Mouse (Mus musculus) erythroblast, adult 5-6 weeks (primary cell): ENCODE measurements around the gene Tubgcp2. TPM values are rescaled to one million over a fixed set of nuclear protein-coding genes. Genes with fewer than 3 reads are reported as not detected.
A peak's percentile ranks its signal among the peaks of the same experiment; 100 is the strongest.

Experiments
- ATAC-seq: replicated peaks from 2 replicates; pipeline ENCODE4 v1.8.0; 2016; ENCODE audit warnings: moderate number of reproducible peaks, mild to moderate bottlenecking, moderate TSS enrichment, inconsistent platforms; ENCODE audit not compliant: poor library complexity, low FRiP score, severe bottlenecking
- total RNA-seq, 2 experiments: library from RNA; stranded (forward) in 1 of 2; stranded (reverse) in 1 of 2; fragments of 150-400 nt in 1 of 2; fragments of 200-764, 138-1000 nt in 1 of 2; gene quantifications; 2 replicates each; pipeline versions ENCODE4 v1.2.3 to v1.2.4; 2015 to 2017; ENCODE audit warnings: low replicate concordance in 2 of 2

The Tubgcp2 gene
- total RNA-seq, 2 experiments from 2014 or later, result 8.3 to 14.6 TPM

GRCm38 (mm10) chr7:139956658-139957057 lies 79.8 kb downstream of the Tubgcp2 start:
- ATAC-seq, result no peak

- no peak for ATAC-seq
Observed at GRCm38 (mm10) chr7:139955505-139955904, 81.0 kb downstream of the Tubgcp2 start.

- ATAC-seq, result no peak
Observed at GRCm38 (mm10) chr7:139951991-139952633, 84.4 kb downstream of the Tubgcp2 start.

- 0 out of 2 replicates have a peak, but pooled peaks have one; percentile 41 for ATAC-seq
Observed at GRCm38 (mm10) chr7:139951079-139951478, 85.4 kb downstream of the Tubgcp2 start.

- peak; percentile 64 for ATAC-seq
Observed at GRCm38 (mm10) chr7:139950283-139950971, 86.0 kb downstream of the Tubgcp2 start.

- no peak for ATAC-seq
Observed at GRCm38 (mm10) chr7:139949893-139950282, 86.6 kb downstream of the Tubgcp2 start.

GRCm38 (mm10) chr7:139946032-139946431 lies 90.4 kb downstream of the Tubgcp2 start:
- no peak for ATAC-seq

Other genes with a start within 250 kb of the Tubgcp2 start
- gene Adgra1, start 202.5 kb downstream of the Tubgcp2 start, total RNA-seq (2015; ENCODE audit: low replicate concordance), result not detected in 2 replicates
- not detected in 2 replicates for gene Adgra1, start 202.5 kb downstream of the Tubgcp2 start, total RNA-seq (2017; ENCODE audit: low replicate concordance)
- gene Kndc1, start 142.0 kb downstream of the Tubgcp2 start, total RNA-seq (2015; ENCODE audit: low replicate concordance), result not detected in 2 replicates
- not detected in 2 replicates for gene Kndc1, start 142.0 kb downstream of the Tubgcp2 start, total RNA-seq (2017; ENCODE audit: low replicate concordance)
- gene Utf1, start 92.9 kb downstream of the Tubgcp2 start, total RNA-seq (2015; ENCODE audit: low replicate concordance), result not detected in 2 replicates
- not detected in 2 replicates for gene Utf1, start 92.9 kb downstream of the Tubgcp2 start, total RNA-seq (2017; ENCODE audit: low replicate concordance)
- not detected in 2 replicates for gene 6430531B16Rik, start 57.9 kb downstream of the Tubgcp2 start, total RNA-seq (2015; ENCODE audit: low replicate concordance)
- 2.0 TPM in 1 of 2 replicates, not detected in the other for gene 6430531B16Rik, start 57.9 kb downstream of the Tubgcp2 start, total RNA-seq (2017; ENCODE audit: low replicate concordance)
- 6.9 and 8.3 TPM in 2 replicates for gene Adam8, start 44.1 kb downstream of the Tubgcp2 start, total RNA-seq (2015; ENCODE audit: low replicate concordance)
- 7.3 and 7.8 TPM in 2 replicates for gene Adam8, start 44.1 kb downstream of the Tubgcp2 start, total RNA-seq (2017; ENCODE audit: low replicate concordance)
- gene Zfp511, start 278 bp downstream of the Tubgcp2 start, total RNA-seq (2015; ENCODE audit: low replicate concordance), result 11.5 and 12.5 TPM in 2 replicates
- gene Zfp511, start 278 bp downstream of the Tubgcp2 start, total RNA-seq (2017; ENCODE audit: low replicate concordance), result 5.8 and 6.6 TPM in 2 replicates
- gene Msx3, start 12.4 kb upstream of the Tubgcp2 start, total RNA-seq (2015; ENCODE audit: low replicate concordance), result not detected in 2 replicates
- not detected in 2 replicates for gene Msx3, start 12.4 kb upstream of the Tubgcp2 start, total RNA-seq (2017; ENCODE audit: low replicate concordance)
- not detected in 2 replicates for gene Caly, start 45.9 kb upstream of the Tubgcp2 start, total RNA-seq (2015; ENCODE audit: low replicate concordance)
- not detected in 2 replicates for gene Caly, start 45.9 kb upstream of the Tubgcp2 start, total RNA-seq (2017; ENCODE audit: low replicate concordance)
- not detected in 2 replicates for gene Prap1, start 56.7 kb upstream of the Tubgcp2 start, total RNA-seq (2015; ENCODE audit: low replicate concordance)
- gene Prap1, start 56.7 kb upstream of the Tubgcp2 start, total RNA-seq (2017; ENCODE audit: low replicate concordance), result not detected in 2 replicates
- 6.1 TPM in 1 of 2 replicates, not detected in the other for gene Fuom, start 65.8 kb upstream of the Tubgcp2 start, total RNA-seq (2015; ENCODE audit: low replicate concordance)
- gene Fuom, start 65.8 kb upstream of the Tubgcp2 start, total RNA-seq (2017; ENCODE audit: low replicate concordance), result 2.1 TPM in 1 of 2 replicates, not detected in the other
- 0.84 and 3.3 TPM in 2 replicates for gene Paox, start 79.1 kb upstream of the Tubgcp2 start, total RNA-seq (2015; ENCODE audit: low replicate concordance)
- gene Paox, start 79.1 kb upstream of the Tubgcp2 start, total RNA-seq (2017; ENCODE audit: low replicate concordance), result 1.2 and 7.9 TPM in 2 replicates
- gene Echs1, start 79.8 kb upstream of the Tubgcp2 start, total RNA-seq (2015; ENCODE audit: low replicate concordance), result 12.5 and 23.4 TPM in 2 replicates
- 9.2 and 25.3 TPM in 2 replicates for gene Echs1, start 79.8 kb upstream of the Tubgcp2 start, total RNA-seq (2017; ENCODE audit: low replicate concordance)
- 2.1 and 2.5 TPM in 2 replicates for gene Mtg1, start 100.9 kb upstream of the Tubgcp2 start, total RNA-seq (2015; ENCODE audit: low replicate concordance)
- gene Mtg1, start 100.9 kb upstream of the Tubgcp2 start, total RNA-seq (2017; ENCODE audit: low replicate concordance), result 1.6 TPM in 1 of 2 replicates, not detected in the other
- not detected in 2 replicates for gene Sprn, start 118.2 kb upstream of the Tubgcp2 start, total RNA-seq (2015; ENCODE audit: low replicate concordance)
- not detected in 2 replicates for gene Sprn, start 118.2 kb upstream of the Tubgcp2 start, total RNA-seq (2017; ENCODE audit: low replicate concordance)
- not detected in 2 replicates for gene Olfr522, start 128.1 kb upstream of the Tubgcp2 start, total RNA-seq (2015; ENCODE audit: low replicate concordance)
- not detected in 2 replicates for gene Olfr522, start 128.1 kb upstream of the Tubgcp2 start, total RNA-seq (2017; ENCODE audit: low replicate concordance)
- gene Olfr523, start 136.5 kb upstream of the Tubgcp2 start, total RNA-seq (2015; ENCODE audit: low replicate concordance), result not detected in 2 replicates
- not detected in 2 replicates for gene Olfr523, start 136.5 kb upstream of the Tubgcp2 start, total RNA-seq (2017; ENCODE audit: low replicate concordance)
- 0.19 TPM in 1 of 2 replicates, not detected in the other for gene Olfr524, start 169.3 kb upstream of the Tubgcp2 start, total RNA-seq (2015; ENCODE audit: low replicate concordance)
- gene Olfr524, start 169.3 kb upstream of the Tubgcp2 start, total RNA-seq (2017; ENCODE audit: low replicate concordance), result not detected in 2 replicates
- not detected in 2 replicates for gene Cd163l1, start 181.6 kb upstream of the Tubgcp2 start, total RNA-seq (2015; ENCODE audit: low replicate concordance)
- not detected in 2 replicates for gene Cd163l1, start 181.6 kb upstream of the Tubgcp2 start, total RNA-seq (2017; ENCODE audit: low replicate concordance)
- not detected in 2 replicates for gene 5830411N06Rik, start 210.6 kb upstream of the Tubgcp2 start, total RNA-seq (2015; ENCODE audit: low replicate concordance)
- gene 5830411N06Rik, start 210.6 kb upstream of the Tubgcp2 start, total RNA-seq (2017; ENCODE audit: low replicate concordance), result 0.42 TPM in 1 of 2 replicates, not detected in the other